Mouse (Mus musculus) olfactory bulb, adult 2 months (tissue): ENCODE results near the gene Ntn5. TPM values are rescaled to one million over a fixed set of nuclear protein-coding genes. Genes with fewer than 3 reads are reported as not detected.
"Not testable (repeated sequence)": the region's sequence is repeated elsewhere in the genome, so short reads cannot be mapped to it uniquely, and the experiment has no call there.

Source experiments
- H3K27ac ChIP-seq: fragments of 200-500 bp; 2 replicates; pipeline ENCODE4 v1.5.1; 2012; ENCODE audit warnings: low read depth, low read length; ENCODE audit not compliant: insufficient read depth
- H3K4me1 ChIP-seq: fragments of 200-500 bp; 2 replicates; pipeline ENCODE4 v1.6.1; 2012; ENCODE audit warnings: low read length; ENCODE audit not compliant: control insufficient read depth, insufficient read depth
- H3K4me3 ChIP-seq: fragments of 200-500 bp; 2 replicates; pipeline ENCODE4 v1.5.1; 2012; ENCODE audit warnings: mild to moderate bottlenecking, low read depth, low read length, moderate library complexity; ENCODE audit not compliant: insufficient read depth
- CTCF ChIP-seq: fragments of 200-500 bp; IDR thresholded peaks from 2 replicates; pipeline ENCODE4 v1.5.1; 2012; ENCODE audit warnings: low read depth, mild to moderate bottlenecking, low read length, moderate library complexity; ENCODE audit not compliant: insufficient read depth
- POLR2A ChIP-seq: fragments of 200-500 bp; IDR thresholded peaks from 2 replicates; pipeline ENCODE4 v1.6.1; 2012; ENCODE audit warnings: mild to moderate bottlenecking, low read depth, low read length, moderate library complexity; ENCODE audit not compliant: insufficient read depth
- WGBS: fragments of 180-500 bp; shearing (Covaris S2); methylation state at CpG from one replicate; pipeline ENCODE4 v1.1.7; 2018; 5-methylcytosine and 5-hydroxymethylcytosine counted together
- polyA plus RNA-seq: library from polyadenylated mRNA; stranded (reverse); fragments of >200 nt; gene quantifications from 2 replicates; pipeline ENCODE4 v1.2.4, GENCODE M21; 2012; ENCODE audit warnings: low replicate concordance; ENCODE audit not compliant: missing spikeins, insufficient read depth, insufficient read length

Ntn5 gene
- polyA plus RNA-seq, 1 experiment: not detected

- no peak for TF ChIP-seq CTCF
- no peak for TF ChIP-seq POLR2A
- WGBS: 74% methylated on average over 8 of the region's 8 CpGs
- no peak overlapping the region for H3K4me3 ChIP-seq
- H3K4me1 ChIP-seq: peaks cover 8% of the 10 kb centered on the region
- no peak overlapping the region for H3K27ac ChIP-seq
Measured at GRCm38 (mm10) chr7:45649351-45649750, 34.5 kb upstream of the Ntn5 start.

GRCm38 (mm10) chr7:45650484-45650883 is 33.3 kb upstream of the Ntn5 start:
- H3K27ac ChIP-seq, H3K4me3 ChIP-seq, H3K4me1 ChIP-seq: not testable (repeated sequence)
- WGBS: 95% methylated on average over 20 of the region's 20 CpGs

GRCm38 (mm10) chr7:45654424-45655047 is 29.3 kb upstream of the Ntn5 start:
- TF ChIP-seq CTCF: no peak
- TF ChIP-seq POLR2A: no peak
- no peak overlapping the region for H3K27ac ChIP-seq
- H3K4me1 ChIP-seq: peaks cover 8% of the 10 kb centered on the region
- WGBS: 29% methylated on average over 17 of the region's 17 CpGs
- peak overlapping the region; percentile 3; the same call in 1 of the 2 replicates for H3K4me3 ChIP-seq

GRCm38 (mm10) chr7:45660746-45661478 is 22.9 kb upstream of the Ntn5 start:
- Histone ChIP-seq H3K4me3 (no peak overlapping the region), H3K4me1 (peaks cover under 1% of the 10 kb centered on the region; the same call in 1 of the 2 replicates), H3K27ac (no peak overlapping the region)
- TF ChIP-seq POLR2A: no peak
- no peak for TF ChIP-seq CTCF
- 85% methylated on average over 11 of the region's 11 CpGs for WGBS

GRCm38 (mm10) chr7:45661702-45662101 is 22.1 kb upstream of the Ntn5 start:
- not testable (repeated sequence) for H3K4me1 ChIP-seq, H3K27ac ChIP-seq, H3K4me3 ChIP-seq
- 94% methylated on average over 6 of the region's 6 CpGs for WGBS

- Histone ChIP-seq H3K4me3 (no peak overlapping the region), H3K4me1 (no peaks in the 10 kb centered on the region), H3K27ac (no peak overlapping the region)
- no peak for TF ChIP-seq CTCF
- no peak for TF ChIP-seq POLR2A
- 66% methylated on average over 13 of the region's 13 CpGs for WGBS
Measured at GRCm38 (mm10) chr7:45665303-45666138, 18.3 kb upstream of the Ntn5 start.

GRCm38 (mm10) chr7:45666161-45666560 is 17.7 kb upstream of the Ntn5 start, which contains the start of gene Fut2:
Gene Fut2, minus strand, starts transcription at chr7:45666394.
- TF ChIP-seq POLR2A: no peak
- no peak for TF ChIP-seq CTCF
- Histone ChIP-seq H3K4me1 (no peaks in the 10 kb centered on the region), H3K4me3 (no peak within 1 kb of the TSS), H3K27ac (no peak within 1 kb of the TSS)
- WGBS: 86% methylated on average over 7 of the region's 7 CpGs

- Histone ChIP-seq H3K4me3 (no peak overlapping the region), H3K27ac (no peak overlapping the region), H3K4me1 (no peaks in the 10 kb centered on the region)
- 77% methylated on average over 14 of the region's 14 CpGs for WGBS
- TF ChIP-seq CTCF (no peak), POLR2A (no peak)
Measured at GRCm38 (mm10) chr7:45667761-45668160, 16.1 kb upstream of the Ntn5 start.

GRCm38 (mm10) chr7:45668921-45669320 is 14.9 kb upstream of the Ntn5 start:
- no peak overlapping the region for H3K4me3 ChIP-seq
- H3K27ac ChIP-seq: no peak overlapping the region
- 95% methylated on average over 9 of the region's 9 CpGs for WGBS
- TF ChIP-seq CTCF (no peak), POLR2A (no peak)
- no peaks in the 10 kb centered on the region for H3K4me1 ChIP-seq
